Mouse (Mus musculus): ENCODE measurements at regions not wholly inside any gene's neighbourhood (a gene's known extent, or its start where the extent isn't known, plus 50 kb on each side); places are given as distances from the start of the nearest gene placed in this dataset.

DNA sequence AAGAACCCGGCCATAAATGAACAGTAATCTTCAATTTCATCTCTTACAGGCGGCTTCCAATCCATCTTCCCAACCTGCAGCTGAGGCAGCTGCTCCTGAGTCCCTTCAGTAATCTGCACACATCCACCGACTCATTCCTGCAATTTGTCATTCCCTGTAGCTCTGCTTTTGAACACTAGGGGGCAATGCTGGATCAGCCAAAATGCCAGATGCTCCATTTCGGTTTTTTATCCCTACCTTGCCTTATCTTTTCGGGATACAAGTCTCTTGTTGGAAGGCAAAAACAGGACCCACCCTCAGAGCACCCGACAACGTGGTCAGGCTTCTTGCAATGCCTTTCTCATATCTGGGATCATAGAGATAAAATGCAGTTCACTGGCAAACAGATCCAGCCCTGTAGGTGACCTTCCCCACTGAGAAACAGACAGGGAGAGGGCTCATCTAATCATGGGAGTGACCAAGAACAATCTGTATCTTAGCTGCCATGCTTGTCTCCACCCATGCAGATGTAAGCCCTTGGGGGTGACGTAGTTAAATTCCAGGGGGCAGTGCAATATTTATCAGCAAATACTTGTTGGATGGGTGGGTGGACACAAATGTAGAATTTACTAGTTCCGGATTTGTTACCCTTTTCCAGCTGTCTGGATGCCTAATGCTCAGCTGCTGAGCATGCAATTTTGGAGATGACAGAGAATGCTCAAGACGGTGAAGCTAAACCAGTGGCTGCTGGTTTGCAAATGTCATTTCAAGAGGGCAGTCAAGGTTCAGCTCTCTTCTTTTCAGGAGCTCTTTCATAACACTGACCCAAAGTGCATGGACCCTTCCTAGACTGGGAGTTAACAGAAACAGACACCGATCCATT lies 189.1 kb downstream of the Dad1 start:
- TF ChIP-seq NELFE (IDR thresholded peaks at IDR 0.05; ENCODE audit: low read depth, low read length) (no peak; the same call in 1 of the 2 replicates), ETS1 (conservative IDR thresholded peaks at IDR 0.05; ENCODE audit: low read depth, low read length) (no peak), RAD21 (IDR thresholded peaks at IDR 0.05; ENCODE audit: low read depth, low read length) (no peak; the same call in none of the 2 replicates), MXI1 (IDR thresholded peaks at IDR 0.05; ENCODE audit: low read depth, low read length) (0 out of 2 replicates have a peak, but pooled peaks have one; percentile 25), POLR2A (IDR thresholded peaks at IDR 0.05; ENCODE audit: low read depth, low read length) (no peak), ZC3H11A (IDR thresholded peaks at IDR 0.05; ENCODE audit: low read depth, low read length) (peak; percentile 88), SIN3A (IDR thresholded peaks at IDR 0.05; ENCODE audit: low read length) (no peak; the same call in 1 of the 2 replicates), ZMIZ1 (IDR thresholded peaks at IDR 0.05; ENCODE audit: low read depth, low read length) (no peak), RCOR1 (conservative IDR thresholded peaks at IDR 0.05; ENCODE audit: low read depth, low read length) (no peak), USF1 (IDR thresholded peaks at IDR 0.05; ENCODE audit: low read depth, low read length) (no peak), MEF2A (IDR thresholded peaks at IDR 0.05; ENCODE audit: borderline replicate concordance, low read depth, low read length) (no peak), HCFC1 (IDR thresholded peaks at IDR 0.05; ENCODE audit: low read depth, low read length) (no peak), MAZ (IDR thresholded peaks at IDR 0.05; ENCODE audit: low read depth, low read length) (no peak), NRF1 (IDR thresholded peaks at IDR 0.05; ENCODE audit: low read depth, low read length) (no peak), PAX5 (IDR thresholded peaks at IDR 0.05; ENCODE audit: low read length) (no peak), MYC (IDR thresholded peaks at IDR 0.05; ENCODE audit: low read depth, low read length) (no peak), CHD2 (IDR thresholded peaks at IDR 0.05; ENCODE audit: low read length) (no peak), EP300 (IDR thresholded peaks at IDR 0.05; ENCODE audit: low read length) (no peak), UBTF (IDR thresholded peaks at IDR 0.05; ENCODE audit: low read depth, low read length) (no peak), CHD1 (IDR thresholded peaks at IDR 0.05; ENCODE audit: low read depth, low read length) (no peak), JUN (IDR thresholded peaks at IDR 0.05; ENCODE audit: insufficient read depth, low read depth, low read length) (no peak), MAX (IDR thresholded peaks at IDR 0.05; ENCODE audit: low read length) (no peak), GABPA (IDR thresholded peaks at IDR 0.05; ENCODE audit: insufficient replicate concordance, low read depth, low read length) (no peak), TBP (conservative IDR thresholded peaks at IDR 0.05; ENCODE audit: low read depth, low read length) (no peak), KAT2A (IDR thresholded peaks at IDR 0.05; ENCODE audit: insufficient replicate concordance, low read length) (no peak), ZKSCAN1 (IDR thresholded peaks at IDR 0.05; ENCODE audit: borderline replicate concordance, low read depth, low read length) (no peak), BHLHE40 (IDR thresholded peaks at IDR 0.05; ENCODE audit: low read depth, low read length) (0 out of 2 replicates have a peak, but pooled peaks have one; percentile 32), E2F4 (IDR thresholded peaks at IDR 0.05; ENCODE audit: insufficient replicate concordance, low read depth, low read length) (no peak), ZNF384 (IDR thresholded peaks at IDR 0.05; ENCODE audit: low read depth, low read length) (0 out of 2 replicates have a peak, but pooled peaks have one; percentile 22), CTCF (conservative IDR thresholded peaks at IDR 0.05 in 1 of 2, IDR thresholded peaks at IDR 0.05 in 1 of 2; ENCODE audit: low read depth in 2 of 2, low read length in 2 of 2) (peak; percentile 90 to 96), ELF1 (IDR thresholded peaks at IDR 0.05; ENCODE audit: low read depth, low read length) (no peak), POLR2AphosphoS2 (IDR thresholded peaks at IDR 0.05; ENCODE audit: low read depth, low read length) (no peak), USF2 (conservative IDR thresholded peaks at IDR 0.05; ENCODE audit: low read depth, low read length) (no peak), SMC3 (IDR thresholded peaks at IDR 0.05; ENCODE audit: low read depth, low read length) (peak; percentile 95), JUND (conservative IDR thresholded peaks at IDR 0.05; ENCODE audit: low read depth, low read length) (no peak), MAFK (IDR thresholded peaks at IDR 0.05; ENCODE audit: insufficient replicate concordance, low read length) (0 out of 2 replicates have a peak, but pooled peaks have one; percentile 55), IRF4 (IDR thresholded peaks at IDR 0.05; ENCODE audit: low read depth, low read length) (no peak), TCF12 (IDR thresholded peaks at IDR 0.05; ENCODE audit: low read depth, low read length) (no peak)
- in situ Hi-C loops (cut with MboI; ENCODE audit: low pct_ligation_motif_present, low pct_unique_long_range_greater_than_20kb, low sequenced_read_pairs) (loop anchor here (5.0 to 25.0 kb wide), 6 partner anchors 103 to 573 kb away; partner anchors contain the start of genes Cdh24, Gm17606, Haus4 and Slc7a7), dilution Hi-C loops (cut with MboI; ENCODE audit: extremely low pct_ligation_motif_present, extremely low pct_unique_long_range_greater_than_20kb, low sequenced_read_pairs) (no loop called here)
- peak; percentile 46 for DNase-seq (ENCODE audit: extremely low read depth)
- Histone ChIP-seq H3K4me1 (ENCODE audit: control insufficient read depth in 1 of 2, insufficient read depth in 2 of 2) (peaks cover 3 to 33% of the 10 kb centered on the region in 2 experiments; a peak in 3 of 4 replicates), H3K9me3 (replicated peaks; ENCODE audit: low read length) (no peaks in the 10 kb centered on the region), H3K79me2 (replicated peaks; ENCODE audit: control insufficient read depth, extremely low read depth, insufficient read depth, poor library complexity, severe bottlenecking) (no peaks in the 10 kb centered on the region), H3K9ac (ENCODE audit: insufficient read depth, low read depth) (no peak overlapping the region), H3K27ac (ENCODE audit: insufficient read depth, low read depth) (no peak overlapping the region), H3K4me3 (replicated peaks in 1 of 3; ENCODE audit: low read depth in 2 of 3, low read length in 2 of 3, poor library complexity in 1 of 3) (no peak overlapping the region), H3K36me3 (replicated peaks in 1 of 2; ENCODE audit: control insufficient read depth in 1 of 2, insufficient read depth in 1 of 2, low read length in 1 of 2) (no peaks in the 10 kb centered on the region), H3K27me3 (replicated peaks) (no peaks in the 10 kb centered on the region), H3K4me2 (ENCODE audit: insufficient read depth, low read depth, poor library complexity, severe bottlenecking) (0 out of 2 replicates have a peak overlapping the region, but pooled peaks have one; percentile 25)
